In the genomic region with DNA sequence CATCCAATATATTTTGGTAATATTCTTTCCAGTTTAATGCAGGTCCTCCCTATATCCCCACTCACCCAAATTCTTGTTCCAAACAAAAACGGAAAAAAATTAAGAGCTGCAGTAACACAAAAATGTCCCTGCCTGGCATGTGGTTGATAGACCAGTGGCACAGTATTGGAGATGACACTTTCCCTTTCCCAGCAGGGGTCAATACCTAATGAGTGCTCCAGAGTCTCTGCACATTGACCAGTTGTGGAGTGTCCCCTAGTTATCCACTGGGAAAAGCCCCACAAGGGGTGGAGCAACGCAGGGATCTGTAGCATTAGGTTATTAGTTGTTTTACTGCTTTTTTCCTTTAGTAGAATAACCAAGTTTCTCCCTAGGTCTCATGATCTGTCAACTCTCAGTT, we compare ENCODE assay signal across 8 mouse cellular contexts. TPM values are rescaled to one million over a fixed set of nuclear protein-coding genes. Genes with fewer than 3 reads are reported as not detected.
A peak's percentile ranks its signal among the peaks of the same experiment; 100 is the strongest.
DNase-seq lines count a peak whose midpoint lies in the region; ATAC-seq and TF ChIP-seq lines count a peak whose summit lies in the region.

No protein-coding gene starts in this region.

- H3K4me3 ChIP-seq in heart, adult 2 months, result peak overlapping the region; percentile 46; the same call in 1 of the 2 replicates
- H3K4me3 ChIP-seq in hindbrain, embryonic 13.5 days, result peak overlapping the region; percentile 31
- H3K4me3 ChIP-seq in midbrain, embryonic 12.5 days, result peak overlapping the region; percentile 32

- peak overlapping the region; percentile 55 for H3K4me2 ChIP-seq in hindbrain, embryonic 13.5 days
- peak overlapping the region; percentile 54 for H3K4me2 ChIP-seq in midbrain, embryonic 12.5 days (replicated peaks)

- TF ChIP-seq EP300 in heart, adult 2 months (IDR thresholded peaks at IDR 0.05; ENCODE audit: insufficient read depth, low read depth, low read length), result no peak

- H3K27ac ChIP-seq in heart, adult 2 months, result no peak overlapping the region
- no peak overlapping the region for H3K27ac ChIP-seq in hindbrain, embryonic 13.5 days
- H3K27ac ChIP-seq in midbrain, embryonic 12.5 days (replicated peaks), result no peak overlapping the region

- TF ChIP-seq CTCF in heart, adult 2 months (IDR thresholded peaks at IDR 0.05), result no peak

- intact Hi-C loops in heart, adult 2 months (cut with DNase I), result no loop called here

- H3K4me1 ChIP-seq in heart, adult 2 months (ENCODE audit: control insufficient read depth, insufficient read depth, low read length), result peaks cover 3% of the 10 kb centered on the region
- peaks cover 6% of the 10 kb centered on the region for H3K4me1 ChIP-seq in hindbrain, embryonic 13.5 days (replicated peaks)
- H3K4me1 ChIP-seq in midbrain, embryonic 12.5 days, result 0 out of 2 replicates have a peak, but pooled peaks cover 6% of the 10 kb centered on the region

- H3K79me2 ChIP-seq in heart, adult 2 months (replicated peaks; ENCODE audit: control insufficient read depth, insufficient read depth, low read length), result no peaks in the 10 kb centered on the region

- DNase-seq in heart, adult 2 months, result no peak
- DNase-seq in heart, adult 8-10 months (ENCODE audit: low spot score), result no peak
- DNase-seq in Muller cell, postnatal 12 days (ENCODE audit: inconsistent ontology term), result peak; percentile 38
- no peak for DNase-seq in frontal cortex, postnatal 10 days (ENCODE audit: low spot score in 2 of 2)
- no peak for DNase-seq in thymus, postnatal 14 days
- DNase-seq in urinary bladder, postnatal 4 days (ENCODE audit: low spot score in 2 of 2), result no peak

- no peak for TF ChIP-seq POLR2A in heart, adult 2 months (IDR thresholded peaks at IDR 0.05; ENCODE audit: insufficient read depth, low read depth, low read length)

- H3K9me3 ChIP-seq in hindbrain, embryonic 13.5 days, result no peaks in the 10 kb centered on the region
- H3K9me3 ChIP-seq in midbrain, embryonic 12.5 days, result no peaks in the 10 kb centered on the region

- ATAC-seq in hindbrain, embryonic 13.5 days (ENCODE audit: low FRiP score), result 0 out of 2 replicates have a peak, but pooled peaks have one; percentile 55
- ATAC-seq in midbrain, embryonic 12.5 days (ENCODE audit: low FRiP score, low read depth), result no peak

- no peaks in the 10 kb centered on the region for H3K36me3 ChIP-seq in heart, adult 2 months (ENCODE audit: control insufficient read depth, insufficient read depth, low read length)
- peaks cover 40% of the 10 kb centered on the region for H3K36me3 ChIP-seq in hindbrain, embryonic 13.5 days
- H3K36me3 ChIP-seq in midbrain, embryonic 12.5 days, result peaks cover 41% of the 10 kb centered on the region

- WGBS in heart, adult 2 months, result 32% methylated on average over 2 of the region's 2 CpGs
- 49% methylated on average over 2 of the region's 2 CpGs for WGBS in hindbrain, embryonic 13.5 days
- 49% methylated on average over 2 of the region's 2 CpGs for WGBS in midbrain, embryonic 12.5 days

- H3K27me3 ChIP-seq in heart, adult 2 months (ENCODE audit: control insufficient read depth, insufficient read depth, low read length), result no peaks in the 10 kb centered on the region
- H3K27me3 ChIP-seq in hindbrain, embryonic 13.5 days, result no peaks in the 10 kb centered on the region
- H3K27me3 ChIP-seq in midbrain, embryonic 12.5 days, result no peaks in the 10 kb centered on the region

- H3K9ac ChIP-seq in heart, adult 2 months (ENCODE audit: low read depth, low read length), result no peak overlapping the region; the same call in 1 of the 2 replicates
- peak overlapping the region; percentile 59 for H3K9ac ChIP-seq in hindbrain, embryonic 13.5 days
- H3K9ac ChIP-seq in midbrain, embryonic 12.5 days (replicated peaks), result peak overlapping the region; percentile 46; the same call in 1 of the 2 replicates

RNA-seq across cellular contexts. Expression of a gene that starts 30.6 kb away (rescaled TPM):
- 10 to 100 TPM; 44.4 to 46.4 TPM for total RNA-seq in heart, adult 2 months (2021)
- polyA plus RNA-seq in heart, adult 2 months (2012; rRNA removed), result 15.4 and 29.1 TPM in 2 replicates
- 10 to 100 TPM; 40.1 to 44.4 (median 43.3) TPM for total RNA-seq in heart, adult 8-10 months (2022)
- polyA plus RNA-seq in hindbrain, embryonic 13.5 days (2015; fragmentation: Nextera tagmentation; extraction: Ambion mirVana), result 85.2 and 85.6 TPM in 2 replicates
- polyA plus RNA-seq in midbrain, embryonic 12.5 days (2016; fragmentation: Nextera tagmentation; extraction: Ambion mirVana), result 108 and 116 TPM in 2 replicates

RNA-seq across cellular contexts. Expression of a gene that starts 30.7 kb away (rescaled TPM):
- 1 to 10 TPM; 5.3 to 5.5 TPM for total RNA-seq in heart, adult 2 months (2021)
- polyA plus RNA-seq in heart, adult 2 months (2012; rRNA removed), result 2.0 and 2.1 TPM in 2 replicates
- total RNA-seq in heart, adult 8-10 months (2022), result 1 to 10 TPM; 3.0 to 4.7 (median 4.2) TPM
- 36.0 and 42.4 TPM in 2 replicates for polyA plus RNA-seq in hindbrain, embryonic 13.5 days (2015; fragmentation: Nextera tagmentation; extraction: Ambion mirVana)
- 41.1 and 48.5 TPM in 2 replicates for polyA plus RNA-seq in midbrain, embryonic 12.5 days (2016; fragmentation: Nextera tagmentation; extraction: Ambion mirVana)

RNA-seq across cellular contexts. Expression of a gene that starts 41.5 kb away (rescaled TPM):
- 10 to 100 TPM; 43.9 to 49.0 TPM for total RNA-seq in heart, adult 2 months (2021)
- polyA plus RNA-seq in heart, adult 2 months (2012; rRNA removed), result 19.1 and 27.5 TPM in 2 replicates
- 10 to 100 TPM; 44.8 to 53.7 (median 46.0) TPM for total RNA-seq in heart, adult 8-10 months (2022)
- polyA plus RNA-seq in hindbrain, embryonic 13.5 days (2015; fragmentation: Nextera tagmentation; extraction: Ambion mirVana), result 10.3 and 10.6 TPM in 2 replicates
- polyA plus RNA-seq in midbrain, embryonic 12.5 days (2016; fragmentation: Nextera tagmentation; extraction: Ambion mirVana), result 18.9 and 20.9 TPM in 2 replicates

Comparison
In these comparisons a context has a peak if more than half of its experiments do, and no peak if none do; other contexts are left out.
1. RNA of a gene that starts 30.7 kb away (polyA plus RNA-seq): 36.0 to 42.4 TPM in hindbrain, embryonic 13.5 days and 41.1 to 48.5 TPM in midbrain, embryonic 12.5 days; 2.0 to 2.1 TPM in heart, adult 2 months; every median in the first group is over 10 times any median in the second.
2. Peak in every context shown above with its lines, with median percentiles within 50 percentile points of each other: H3K4me3 ChIP-seq.